Mouse (Mus musculus): Measurements from ENCODE around the gene Catip.

- TF ChIP-seq CTCF (IDR thresholded peaks at IDR 0.05), result no peak
- TF ChIP-seq POLR2A (IDR thresholded peaks at IDR 0.05; ENCODE audit: insufficient read depth, low read depth, low read length), result no peak
Measured at GRCm38 (mm10) chr1:74389831-74390286, 28.0 kb downstream of the Catip start.

All from heart, adult 2 months (tissue).